Mouse (Mus musculus) liver, embryonic 14.5 days (tissue): ENCODE measurements around the gene Pde4d. TPM values are rescaled to one million over a fixed set of nuclear protein-coding genes. Genes with fewer than 3 reads are reported as not detected.

ENCODE experiments used
- ATAC-seq: fragments of 200-750 bp; cut with Nextera tagmentation; 2 replicates; pipeline ENCODE4 v1.8.0; 2017; ENCODE audit warnings: moderate number of reproducible peaks, mild to moderate bottlenecking, moderate library complexity; ENCODE audit not compliant: insufficient read depth
- DNase-seq, 3 experiments: peaks; one replicate each; pipeline ENCODE4 v3.0.0-alpha.2; 2012 to 2013; ENCODE audit warnings: low read depth in 3 of 3, low spot score in 3 of 3
- H3K27ac ChIP-seq: fragments of 300-500 bp; sonication (generic); 2 replicates; pipeline ENCODE4 v1.5.1; 2014; ENCODE audit warnings: moderate library complexity, mild to moderate bottlenecking, control low read depth, inconsistent platforms
- H3K27me3 ChIP-seq: fragments of 300-500 bp; sonication (generic); 2 replicates; pipeline ENCODE4 v1.6.1; 2014; ENCODE audit warnings: mild to moderate bottlenecking, low read length, moderate library complexity; ENCODE audit not compliant: control insufficient read depth, insufficient read depth
- H3K36me3 ChIP-seq: fragments of 300-500 bp; sonication (generic); replicated peaks from 2 replicates; pipeline ENCODE4 v1.6.1; 2014; ENCODE audit warnings: low read depth; ENCODE audit not compliant: control insufficient read depth, insufficient read depth
- H3K4me1 ChIP-seq, 2 experiments: fragments of 200-500 bp in 1 of 2; fragments of 300-500 bp in 1 of 2; sonication (generic) in 1 of 2; replicated peaks; 2 replicates each; pipeline ENCODE4 v1.6.1; 2012 to 2014; ENCODE audit warnings: antibody characterized with exemption in 1 of 2, inconsistent platforms in 1 of 2, low read length in 1 of 2; ENCODE audit not compliant: control insufficient read depth in 2 of 2, insufficient read depth in 2 of 2
- H3K4me2 ChIP-seq: fragments of 300-500 bp; sonication (generic); 2 replicates; pipeline ENCODE4 v1.6.1; 2014; ENCODE audit warnings: low read depth, mild to moderate bottlenecking, control low read depth, moderate library complexity
- H3K4me3 ChIP-seq, 2 experiments: fragments of 200-500 bp in 1 of 2; fragments of 300-500 bp in 1 of 2; sonication (generic) in 1 of 2; 2 replicates each; pipeline ENCODE4 v1.5.1; 2012 to 2014; ENCODE audit warnings: low read depth in 2 of 2, low read length in 2 of 2, mild to moderate bottlenecking in 2 of 2, control low read depth in 1 of 2, inconsistent platforms in 1 of 2, moderate library complexity in 1 of 2; ENCODE audit not compliant: insufficient read depth in 1 of 2
- H3K9ac ChIP-seq: fragments of 300-500 bp; sonication (generic); replicated peaks from 2 replicates; pipeline ENCODE4 v1.6.1; 2014; ENCODE audit warnings: mild to moderate bottlenecking, control low read depth, moderate library complexity
- H3K9me3 ChIP-seq: fragments of 300-500 bp; sonication (generic); 2 replicates; pipeline ENCODE4 v1.6.1; 2016; ENCODE audit warnings: low read length, mixed read lengths; ENCODE audit not compliant: control insufficient read depth
- CTCF ChIP-seq: IDR thresholded peaks from 2 replicates; pipeline ENCODE4 v1.5.1; 2016; ENCODE audit warnings: antibody characterized with exemption, low read depth, control low read depth
- EP300 ChIP-seq: IDR thresholded peaks from 2 replicates; pipeline ENCODE4 v1.6.1; 2016; ENCODE audit warnings: antibody characterized with exemption, low read depth
- WGBS: fragments of 180-500 bp; shearing (Covaris S2); extraction: QIAGEN DNeasy Blood & Tissue Kit; methylation state at CpG from one replicate; pipeline ENCODE4 v1.1.7; 2014; ENCODE audit not compliant: insufficient replicate concordance; 5-methylcytosine and 5-hydroxymethylcytosine counted together
- polyA plus RNA-seq, 2 experiments: library from polyadenylated mRNA; depleted of rRNA in 1 of 2; stranded (reverse) in 1 of 2; unstranded in 1 of 2; fragments of >200 nt; fragmentation: Nextera tagmentation in 1 of 2; extraction: Ambion mirVana in 1 of 2; gene quantifications; 2 replicates each; pipeline versions ENCODE4 v1.2.1 to v1.2.3; 2012 to 2014

The Pde4d gene
- polyA plus RNA-seq, 2 experiments, result 4.9 to 8.6 TPM

DNA sequence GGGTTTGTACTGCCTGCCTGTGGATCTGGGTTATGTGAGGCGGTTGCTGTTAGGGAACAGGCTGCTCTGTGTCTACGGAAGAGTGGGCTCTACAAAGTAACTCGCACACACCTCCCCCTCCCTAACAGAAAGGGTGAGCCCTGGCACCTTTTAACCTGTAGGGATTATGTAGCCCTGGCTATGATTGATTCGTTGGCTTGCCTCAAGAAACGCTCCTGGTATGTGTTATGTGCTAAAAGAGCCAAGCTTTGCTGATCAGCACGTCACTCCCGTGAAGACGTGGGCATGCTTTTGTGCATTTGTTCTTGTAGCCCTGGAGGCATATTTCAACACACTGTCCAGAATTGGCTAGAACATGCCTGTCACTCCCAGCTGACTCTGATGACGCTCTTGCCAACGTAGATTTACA lies 828.8 kb downstream of the Pde4d start:
- Histone ChIP-seq H3K4me1 (peaks cover 0 to 3% of the 10 kb centered on the region in 2 experiments; a peak in 1 of 4 replicates), H3K27ac (no peak overlapping the region), H3K27me3 (no peaks in the 10 kb centered on the region), H3K36me3 (no peaks in the 10 kb centered on the region), H3K9ac (no peak overlapping the region), H3K4me2 (no peak overlapping the region), H3K4me3 (no peak overlapping the region), H3K9me3 (no peaks in the 10 kb centered on the region)
- ATAC-seq (no peak), DNase-seq (no peak)
- TF ChIP-seq EP300, result no peak
- TF ChIP-seq CTCF, result no peak
- 65% methylated on average over 10 of the region's 10 CpGs for WGBS

DNA sequence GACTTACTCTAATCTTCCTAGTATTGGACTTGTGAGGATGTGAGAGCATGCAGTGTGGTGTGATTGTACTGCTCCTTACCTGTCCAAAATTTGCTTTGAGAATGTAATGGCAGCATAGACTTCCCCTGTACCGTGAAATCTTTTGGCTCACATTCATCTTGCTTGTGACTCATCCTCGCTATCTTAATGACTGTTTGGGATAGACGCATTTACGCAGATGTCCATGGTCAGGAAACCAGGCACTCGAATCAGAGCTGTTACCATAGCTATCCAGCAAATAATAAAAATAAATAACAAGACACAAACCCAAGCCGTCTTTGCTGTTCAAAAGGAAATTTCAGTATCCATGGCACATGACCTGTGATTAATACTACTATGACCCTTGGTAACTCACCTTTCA lies 829.5 kb downstream of the Pde4d start:
- Histone ChIP-seq H3K36me3 (no peaks in the 10 kb centered on the region), H3K4me1 (peaks cover 0 to 3% of the 10 kb centered on the region in 2 experiments; a peak in 1 of 4 replicates), H3K4me2 (no peak overlapping the region), H3K27me3 (no peaks in the 10 kb centered on the region), H3K9me3 (no peaks in the 10 kb centered on the region), H3K4me3 (no peak overlapping the region), H3K27ac (no peak overlapping the region), H3K9ac (no peak overlapping the region)
- DNase-seq (no peak), ATAC-seq (no peak)
- 64% methylated on average over 6 of the region's 6 CpGs for WGBS
- TF ChIP-seq CTCF (no peak), EP300 (no peak)

DNA sequence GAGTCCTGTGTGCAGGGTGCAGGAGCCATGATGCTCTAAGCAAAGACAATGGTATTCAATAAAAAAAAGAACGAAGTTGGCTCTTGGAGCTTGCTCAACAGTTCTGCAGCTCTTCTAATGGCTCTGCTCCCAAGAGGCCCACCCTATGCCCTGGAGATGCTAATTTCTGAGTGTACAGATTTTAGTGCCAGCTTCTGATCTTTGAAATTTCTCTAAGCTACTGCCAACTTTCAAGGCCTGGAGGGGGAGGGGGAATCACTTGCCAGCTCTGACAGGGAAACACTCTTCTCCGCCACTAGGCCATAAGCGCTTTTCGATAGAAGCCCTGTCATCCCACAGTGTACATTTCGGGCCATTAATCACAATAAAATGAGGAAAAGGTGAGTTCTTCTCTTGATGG lies 830.7 kb downstream of the Pde4d start:
- WGBS, result 74% methylated on average over 5 of the region's 5 CpGs
- no peak for ATAC-seq
- no peaks in the 10 kb centered on the region for H3K9me3 ChIP-seq
- no peak overlapping the region for H3K9ac ChIP-seq
- H3K4me1 ChIP-seq, result peaks cover 0 to 3% of the 10 kb centered on the region in 2 experiments; a peak in 1 of 4 replicates
- no peak overlapping the region for H3K4me2 ChIP-seq
- no peak overlapping the region for H3K27ac ChIP-seq
- TF ChIP-seq CTCF (no peak), EP300 (no peak)
- H3K4me3 ChIP-seq, result no peak overlapping the region
- H3K36me3 ChIP-seq, result no peaks in the 10 kb centered on the region
- DNase-seq, result no peak
- no peaks in the 10 kb centered on the region for H3K27me3 ChIP-seq

DNA sequence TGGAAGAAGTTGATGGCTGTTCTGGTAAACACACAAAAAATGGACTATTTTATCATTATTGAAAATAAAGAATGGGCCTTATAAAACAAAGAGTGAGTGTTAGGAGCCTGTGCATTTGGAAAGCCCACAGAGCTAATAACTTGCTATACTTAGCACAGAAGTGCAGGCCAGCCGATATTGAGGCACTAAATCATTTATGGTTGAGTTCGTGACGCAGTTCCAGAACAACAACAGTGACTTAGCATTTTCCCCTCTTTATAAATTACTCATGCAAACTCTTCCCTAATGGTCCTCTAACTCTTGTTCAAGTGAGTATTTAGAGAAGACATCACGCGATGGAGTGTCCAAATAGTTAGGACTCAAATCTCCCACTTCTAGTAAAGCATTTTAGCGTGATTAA lies 837.7 kb downstream of the Pde4d start:
- Histone ChIP-seq H3K36me3 (no peaks in the 10 kb centered on the region), H3K27ac (no peak overlapping the region), H3K4me3 (no peak overlapping the region), H3K9me3 (no peaks in the 10 kb centered on the region), H3K4me2 (no peak overlapping the region), H3K9ac (no peak overlapping the region), H3K27me3 (no peaks in the 10 kb centered on the region), H3K4me1 (no peaks in the 10 kb centered on the region)
- no peak for TF ChIP-seq CTCF
- TF ChIP-seq EP300, result no peak
- WGBS, result 67% methylated on average over 6 of the region's 6 CpGs
- DNase-seq (no peak), ATAC-seq (no peak)

DNA sequence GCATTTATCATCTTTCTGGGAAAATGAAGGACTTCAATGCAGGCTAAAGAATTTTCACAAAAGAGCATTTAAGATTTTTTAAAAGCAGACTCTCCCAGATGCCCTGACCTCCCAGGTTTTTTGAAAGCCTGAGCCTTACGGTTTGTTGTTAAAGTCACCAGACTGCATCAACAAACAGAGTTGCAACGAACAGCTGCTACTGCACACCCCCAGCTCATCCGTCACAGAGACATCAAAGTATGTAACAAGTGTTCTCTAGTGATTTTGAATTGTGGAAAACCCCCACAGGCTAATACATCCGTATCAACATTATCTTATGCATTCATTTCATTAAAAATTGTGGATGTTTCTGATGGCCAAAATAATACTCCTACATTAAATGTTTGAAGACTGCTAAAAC lies 841.2 kb downstream of the Pde4d start:
- 49% methylated on average over 4 of the region's 4 CpGs for WGBS
- H3K9ac ChIP-seq, result no peak overlapping the region
- no peak overlapping the region for H3K4me2 ChIP-seq
- H3K4me3 ChIP-seq, result no peak overlapping the region
- H3K36me3 ChIP-seq, result no peaks in the 10 kb centered on the region
- H3K9me3 ChIP-seq, result no peaks in the 10 kb centered on the region
- no peak overlapping the region for H3K27ac ChIP-seq
- H3K27me3 ChIP-seq, result no peaks in the 10 kb centered on the region
- H3K4me1 ChIP-seq, result no peaks in the 10 kb centered on the region
- DNase-seq (no peak), ATAC-seq (no peak)
- TF ChIP-seq EP300 (no peak), CTCF (no peak)
